Mouse (Mus musculus) lung, embryonic 16.5 days (tissue): ENCODE measurements around the gene Nek10. TPM values are rescaled to one million over a fixed set of nuclear protein-coding genes. Genes with fewer than 3 reads are reported as not detected.

Source experiments
- ATAC-seq: fragments of 200-750 bp; cut with Nextera tagmentation; 2 replicates; pipeline ENCODE4 v1.8.0; 2017; ENCODE audit warnings: low read depth, mild to moderate bottlenecking, moderate library complexity
- H3K27ac ChIP-seq: fragments of 300-500 bp; sonication (generic); 2 replicates; pipeline ENCODE4 v1.5.1; 2014; ENCODE audit warnings: mild to moderate bottlenecking, control low read depth, low read length
- H3K27me3 ChIP-seq: fragments of 300-500 bp; sonication (generic); 2 replicates; pipeline ENCODE4 v1.6.1; 2014; ENCODE audit warnings: low read depth, low read length, mixed read lengths; ENCODE audit not compliant: control insufficient read depth, insufficient read depth
- H3K36me3 ChIP-seq: fragments of 300-500 bp; sonication (generic); 2 replicates; pipeline ENCODE4 v1.6.1; 2014; ENCODE audit warnings: low read length; ENCODE audit not compliant: control insufficient read depth, insufficient read depth
- H3K4me1 ChIP-seq: fragments of 300-500 bp; sonication (generic); replicated peaks from 2 replicates; pipeline ENCODE4 v1.6.1; 2014; ENCODE audit warnings: low read length, mixed read lengths; ENCODE audit not compliant: control insufficient read depth, insufficient read depth
- H3K4me2 ChIP-seq: fragments of 300-500 bp; sonication (generic); 2 replicates; pipeline ENCODE4 v1.6.1; 2014; ENCODE audit warnings: low read depth, low read length, control low read depth
- H3K4me3 ChIP-seq: fragments of 300-500 bp; sonication (generic); 2 replicates; pipeline ENCODE4 v1.5.1; 2014; ENCODE audit warnings: mild to moderate bottlenecking, low read length, control low read depth
- H3K9ac ChIP-seq: fragments of 300-500 bp; sonication (generic); 2 replicates; pipeline ENCODE4 v1.6.1; 2014; ENCODE audit warnings: low read length, control low read depth
- H3K9me3 ChIP-seq: fragments of 300-500 bp; sonication (generic); 2 replicates; pipeline ENCODE4 v1.6.1; 2016; ENCODE audit warnings: low read length; ENCODE audit not compliant: control insufficient read depth
- WGBS: fragments of 180-500 bp; shearing (Covaris S2); extraction: QIAGEN DNeasy Blood & Tissue Kit; methylation state at CpG from one replicate; pipeline ENCODE4 v1.1.7; 2014; 5-methylcytosine and 5-hydroxymethylcytosine counted together
- polyA plus RNA-seq: library from polyadenylated mRNA; unstranded; fragments of >200 nt; fragmentation: Nextera tagmentation; extraction: Ambion mirVana; gene quantifications from 2 replicates; pipeline ENCODE4 v1.2.1, GENCODE M21; 2015

The Nek10 gene
- polyA plus RNA-seq, 1 experiment from 2014 or later, result 0.33 TPM

GRCm38 (mm10) chr14:14863690-14864356 lies 60.6 kb downstream of the Nek10 start:
- H3K27ac ChIP-seq, result no peak overlapping the region

GRCm38 (mm10) chr14:14869239-14869638 lies 66.0 kb downstream of the Nek10 start:
- Histone ChIP-seq H3K4me1 (no peaks in the 10 kb centered on the region), H3K4me3 (no peak overlapping the region), H3K9me3 (no peaks in the 10 kb centered on the region), H3K27me3 (no peaks in the 10 kb centered on the region), H3K27ac (no peak overlapping the region), H3K36me3 (no peaks in the 10 kb centered on the region), H3K9ac (no peak overlapping the region), H3K4me2 (no peak overlapping the region)
- 69% methylated on average over 2 of the region's 2 CpGs for WGBS
- no peak for ATAC-seq

More at GRCm38 (mm10) chr14:14863690-14864356, 60.6 kb downstream of the Nek10 start:
- ATAC-seq, result peak; percentile 80
- Histone ChIP-seq H3K27me3 (no peaks in the 10 kb centered on the region), H3K4me2 (no peak overlapping the region), H3K9me3 (no peaks in the 10 kb centered on the region), H3K4me1 (0 out of 2 replicates have a peak, but pooled peaks cover 2% of the 10 kb centered on the region), H3K4me3 (no peak overlapping the region), H3K9ac (no peak overlapping the region), H3K36me3 (no peaks in the 10 kb centered on the region)
- WGBS, result 22% methylated on average over 7 of the region's 7 CpGs

GRCm38 (mm10) chr14:14870059-14870458 lies 66.8 kb downstream of the Nek10 start:
- no peak overlapping the region for H3K27ac ChIP-seq
- no peak overlapping the region for H3K4me3 ChIP-seq
- no peak overlapping the region for H3K4me2 ChIP-seq
- H3K36me3 ChIP-seq, result no peaks in the 10 kb centered on the region
- H3K9ac ChIP-seq, result no peak overlapping the region
- H3K27me3 ChIP-seq, result no peaks in the 10 kb centered on the region
- H3K4me1 ChIP-seq, result no peaks in the 10 kb centered on the region
- no peak for ATAC-seq
- no peaks in the 10 kb centered on the region for H3K9me3 ChIP-seq
- 77% methylated on average over 2 of the region's 2 CpGs for WGBS

GRCm38 (mm10) chr14:14870463-14870862 lies 67.2 kb downstream of the Nek10 start:
- Histone ChIP-seq H3K4me1 (no peaks in the 10 kb centered on the region), H3K4me2 (no peak overlapping the region), H3K9ac (no peak overlapping the region), H3K27me3 (no peaks in the 10 kb centered on the region), H3K27ac (no peak overlapping the region), H3K4me3 (no peak overlapping the region), H3K9me3 (no peaks in the 10 kb centered on the region), H3K36me3 (no peaks in the 10 kb centered on the region)
- WGBS, result 56% methylated on average over 3 of the region's 3 CpGs
- ATAC-seq, result peak; percentile 36; the same call in 1 of the 2 replicates

GRCm38 (mm10) chr14:14871121-14871520 lies 67.9 kb downstream of the Nek10 start:
- H3K27ac ChIP-seq, result no peak overlapping the region
- no peak overlapping the region for H3K9ac ChIP-seq
- H3K4me3 ChIP-seq, result no peak overlapping the region
- 82% methylated on average over 1 of the region's 1 CpGs for WGBS
- no peaks in the 10 kb centered on the region for H3K27me3 ChIP-seq
- no peaks in the 10 kb centered on the region for H3K4me1 ChIP-seq
- no peak for ATAC-seq
- H3K9me3 ChIP-seq, result no peaks in the 10 kb centered on the region
- no peaks in the 10 kb centered on the region for H3K36me3 ChIP-seq
- no peak overlapping the region for H3K4me2 ChIP-seq

GRCm38 (mm10) chr14:14871700-14872099 lies 68.5 kb downstream of the Nek10 start:
- Histone ChIP-seq H3K9me3 (no peaks in the 10 kb centered on the region), H3K4me2 (no peak overlapping the region), H3K36me3 (no peaks in the 10 kb centered on the region), H3K27me3 (no peaks in the 10 kb centered on the region), H3K4me3 (no peak overlapping the region), H3K4me1 (no peaks in the 10 kb centered on the region), H3K27ac (no peak overlapping the region), H3K9ac (no peak overlapping the region)
- 70% methylated on average over 4 of the region's 4 CpGs for WGBS
- no peak for ATAC-seq

- WGBS, result 11% methylated on average over 4 of the region's 4 CpGs
Observed at GRCm38 (mm10) chr14:14893932-14894652, 90.9 kb downstream of the Nek10 start.

GRCm38 (mm10) chr14:14894776-14895175 lies 91.6 kb downstream of the Nek10 start:
- H3K4me1 ChIP-seq, result no peaks in the 10 kb centered on the region
- H3K4me2 ChIP-seq, result no peak overlapping the region
- H3K4me3 ChIP-seq, result no peak overlapping the region
- H3K9me3 ChIP-seq, result no peaks in the 10 kb centered on the region
- no peak overlapping the region for H3K27ac ChIP-seq
- ATAC-seq, result no peak
- H3K27me3 ChIP-seq, result no peaks in the 10 kb centered on the region
- no peak overlapping the region for H3K9ac ChIP-seq
- H3K36me3 ChIP-seq, result no peaks in the 10 kb centered on the region

More at GRCm38 (mm10) chr14:14893932-14894652, 90.9 kb downstream of the Nek10 start:
- no peaks in the 10 kb centered on the region for H3K27me3 ChIP-seq
- peak; percentile 57; the same call in 1 of the 2 replicates for ATAC-seq
- H3K27ac ChIP-seq, result no peak overlapping the region
- H3K4me1 ChIP-seq, result no peaks in the 10 kb centered on the region
- no peaks in the 10 kb centered on the region for H3K36me3 ChIP-seq
- H3K9me3 ChIP-seq, result no peaks in the 10 kb centered on the region
- no peak overlapping the region for H3K4me3 ChIP-seq
- H3K9ac ChIP-seq, result no peak overlapping the region
- no peak overlapping the region for H3K4me2 ChIP-seq

GRCm38 (mm10) chr14:14895363-14895762 lies 92.1 kb downstream of the Nek10 start:
- no peak overlapping the region for H3K27ac ChIP-seq
- H3K4me1 ChIP-seq, result no peaks in the 10 kb centered on the region
- no peaks in the 10 kb centered on the region for H3K36me3 ChIP-seq
- H3K9me3 ChIP-seq, result no peaks in the 10 kb centered on the region
- no peak for ATAC-seq
- H3K9ac ChIP-seq, result no peak overlapping the region
- WGBS, result 76% methylated on average over 2 of the region's 2 CpGs
- no peak overlapping the region for H3K4me2 ChIP-seq
- H3K4me3 ChIP-seq, result no peak overlapping the region
- H3K27me3 ChIP-seq, result no peaks in the 10 kb centered on the region
